In genomic region chr15:97345917-97346316, GRCm38 (mm10) we compare ENCODE assay signal across 21 mouse cellular contexts.
A peak's percentile ranks its signal among the peaks of the same experiment; 100 is the strongest.
DNase-seq lines count a peak whose midpoint lies in the region; ATAC-seq and TF ChIP-seq lines count a peak whose summit lies in the region.
"Had no signal": no experiment of that assay in that cellular context is flagged by ENCODE, and none has a peak within 500 bp of the region (broad histone marks: within the 10 kb centered on the region; RNA-seq: fewer than 3 reads in every experiment).

No protein-coding gene starts in this region.

- H3K4me3 ChIP-seq in liver, embryonic 11.5 days (ENCODE audit: low read depth, low read length), result no peak overlapping the region
- H3K4me3 ChIP-seq in E14TG2a.4 (replicated peaks; ENCODE audit: low read length), result peak overlapping the region; percentile 45
- H3K4me3 ChIP-seq in hindbrain, embryonic 12.5 days, result no peak overlapping the region
- H3K4me3 ChIP-seq: embryonic facial prominence, embryonic 13.5 days; forebrain, embryonic 13.5 days; heart, adult 2 months; heart, embryonic 12.5 days; hindbrain, embryonic 10.5 days; hindbrain, embryonic 15.5 days had no signal

- 77% methylated on average over 6 of the region's 6 CpGs for WGBS in liver, embryonic 11.5 days
- 80% methylated on average over 6 of the region's 6 CpGs for WGBS in hindbrain, embryonic 12.5 days

- H3K36me3 ChIP-seq in liver, embryonic 11.5 days (ENCODE audit: control insufficient read depth, insufficient read depth, low read length), result no peaks in the 10 kb centered on the region
- no peaks in the 10 kb centered on the region for H3K36me3 ChIP-seq in E14TG2a.4 (ENCODE audit: insufficient read depth, low read length)
- no peaks in the 10 kb centered on the region for H3K36me3 ChIP-seq in hindbrain, embryonic 12.5 days
- H3K36me3 ChIP-seq: embryonic facial prominence, embryonic 13.5 days; G1E; heart, embryonic 12.5 days; hindbrain, embryonic 10.5 days; hindbrain, embryonic 15.5 days had no signal

- DNase-seq in liver (peak; percentile 38), ES-CJ7 (ENCODE audit: low read depth, low spot score) (peak; percentile 93), ZHBTc4 (ENCODE audit: low read depth, low spot score) (peak; percentile 90)
- no peak for DNase-seq in liver, embryonic 11.5 days (ENCODE audit: low spot score)
- no peak for DNase-seq in frontal cortex, postnatal 25 days (ENCODE audit: low spot score in 2 of 2)
- DNase-seq: adrenal gland, adult 2 months; adrenal gland, postnatal 25 days; B cell, adult 2 months; cerebellum, adult 18-20 months; cerebellum, postnatal 10 days; heart, adult 2 months had no signal

- no peaks in the 10 kb centered on the region for H3K9me3 ChIP-seq in liver, embryonic 11.5 days (ENCODE audit: control insufficient read depth, low read length)
- no peaks in the 10 kb centered on the region for H3K9me3 ChIP-seq in E14TG2a.4 (ENCODE audit: low read length)
- H3K9me3 ChIP-seq in hindbrain, embryonic 12.5 days (replicated peaks), result peaks cover 11% of the 10 kb centered on the region
- H3K9me3 ChIP-seq: embryonic facial prominence, embryonic 13.5 days; G1E; heart, embryonic 12.5 days; hindbrain, embryonic 15.5 days had no signal

- peaks cover 21% of the 10 kb centered on the region for H3K4me1 ChIP-seq in liver, embryonic 11.5 days (replicated peaks; ENCODE audit: control insufficient read depth, insufficient read depth, low read length)
- peaks cover 90% of the 10 kb centered on the region for H3K4me1 ChIP-seq in E14TG2a.4 (replicated peaks; ENCODE audit: low read depth, low read length)
- no peaks in the 10 kb centered on the region for H3K4me1 ChIP-seq in hindbrain, embryonic 12.5 days
- H3K4me1 ChIP-seq: embryonic facial prominence, embryonic 13.5 days; forebrain, embryonic 13.5 days; hindbrain, embryonic 10.5 days; hindbrain, embryonic 15.5 days had no signal

- no peak for ATAC-seq in liver, embryonic 11.5 days (replicated peaks; ENCODE audit: low FRiP score)
- no peak for ATAC-seq in hindbrain, embryonic 12.5 days (ENCODE audit: low FRiP score)
- ATAC-seq: CD4-positive, CD25-positive, alpha-beta regulatory T cell, adult 4 months; forebrain, embryonic 13.5 days; intestine, embryonic 16.5 days had no signal

- no peaks in the 10 kb centered on the region for H3K27me3 ChIP-seq in liver, embryonic 11.5 days (replicated peaks; ENCODE audit: control insufficient read depth, insufficient read depth, low read length)
- 0 out of 2 replicates have a peak, but pooled peaks cover 5% of the 10 kb centered on the region for H3K27me3 ChIP-seq in E14TG2a.4 (ENCODE audit: insufficient read depth, low read length)
- H3K27me3 ChIP-seq in hindbrain, embryonic 12.5 days, result no peaks in the 10 kb centered on the region
- H3K27me3 ChIP-seq: embryonic facial prominence, embryonic 13.5 days; forebrain, embryonic 13.5 days; heart, embryonic 12.5 days; hindbrain, embryonic 15.5 days had no signal

- no peak overlapping the region for H3K27ac ChIP-seq in liver, embryonic 11.5 days (ENCODE audit: low read depth, low read length)
- no peak overlapping the region for H3K27ac ChIP-seq in hindbrain, embryonic 12.5 days
- H3K27ac ChIP-seq: embryonic facial prominence, embryonic 13.5 days; forebrain, embryonic 13.5 days; heart, adult 2 months; hindbrain, embryonic 10.5 days; hindbrain, embryonic 15.5 days had no signal

- no peak overlapping the region for H3K9ac ChIP-seq in liver, embryonic 11.5 days (ENCODE audit: low read depth, low read length)
- no peak overlapping the region for H3K9ac ChIP-seq in hindbrain, embryonic 12.5 days
- H3K9ac ChIP-seq: embryonic facial prominence, embryonic 13.5 days; forebrain, embryonic 13.5 days; heart, embryonic 12.5 days; hindbrain, embryonic 15.5 days had no signal

- no peak for TF ChIP-seq CTCF in E14TG2a.4 (conservative IDR thresholded peaks at IDR 0.05; ENCODE audit: low read length)

- H3K4me2 ChIP-seq in liver, embryonic 11.5 days, result no peak overlapping the region
- no peak overlapping the region for H3K4me2 ChIP-seq in hindbrain, embryonic 12.5 days (replicated peaks)
- H3K4me2 ChIP-seq: embryonic facial prominence, embryonic 13.5 days; forebrain, embryonic 13.5 days; heart, embryonic 12.5 days; hindbrain, embryonic 15.5 days had no signal

Comparison
In these comparisons a context has a peak if more than half of its experiments do, and no peak if none do; other contexts are left out.
1. DNase-seq: peak in liver (single experiment), ES-CJ7 (single experiment) and ZHBTc4 (single experiment); none in liver, embryonic 11.5 days (single experiment) and frontal cortex, postnatal 25 days (0 of 2).